Mouse (Mus musculus) hindbrain, embryonic 13.5 days (tissue): ENCODE measurements at regions not wholly inside any gene's neighbourhood (a gene's known extent, or its start where the extent isn't known, plus 50 kb on each side); places are given as distances from the start of the nearest gene placed in this dataset.
"Not testable (repeated sequence)": the region's sequence is repeated elsewhere in the genome, so short reads cannot be mapped to it uniquely, and the experiment has no call there.

Experiments
- ATAC-seq: fragments of 200-750 bp; cut with Nextera tagmentation; 2 replicates; pipeline ENCODE4 v1.8.0; 2017; ENCODE audit warnings: moderate TSS enrichment; ENCODE audit not compliant: low FRiP score
- H3K27ac ChIP-seq: fragments of 300-500 bp; sonication (generic); 2 replicates; pipeline ENCODE4 v1.5.1; 2015; ENCODE audit warnings: inconsistent platforms, mild to moderate bottlenecking, moderate library complexity
- H3K27me3 ChIP-seq: fragments of 300-500 bp; sonication (generic); 2 replicates; pipeline ENCODE4 v1.6.1; 2015; ENCODE audit warnings: mild to moderate bottlenecking, inconsistent platforms
- H3K36me3 ChIP-seq: fragments of 300-500 bp; sonication (generic); 2 replicates; pipeline ENCODE4 v1.6.1; 2015; ENCODE audit warnings: mild to moderate bottlenecking, inconsistent platforms
- H3K4me1 ChIP-seq: fragments of 300-500 bp; sonication (generic); replicated peaks from 2 replicates; pipeline ENCODE4 v1.6.1; 2015; ENCODE audit warnings: inconsistent platforms
- H3K4me2 ChIP-seq: fragments of 300-500 bp; sonication (generic); 2 replicates; pipeline ENCODE4 v1.6.1; 2015; ENCODE audit warnings: inconsistent platforms, mild to moderate bottlenecking, moderate library complexity
- H3K4me3 ChIP-seq: fragments of 300-500 bp; sonication (generic); 2 replicates; pipeline ENCODE4 v1.5.1; 2015; ENCODE audit warnings: mild to moderate bottlenecking, inconsistent platforms
- H3K9ac ChIP-seq: fragments of 300-500 bp; sonication (generic); 2 replicates; pipeline ENCODE4 v1.6.1; 2015; ENCODE audit warnings: mild to moderate bottlenecking, inconsistent platforms
- H3K9me3 ChIP-seq: fragments of 300-500 bp; sonication (generic); 2 replicates; pipeline ENCODE4 v1.6.1; 2016; ENCODE audit warnings: inconsistent platforms
- WGBS: fragments of 180-500 bp; shearing (Covaris S2); methylation state at CpG from one replicate; pipeline ENCODE4 v1.1.7; 2015; 5-methylcytosine and 5-hydroxymethylcytosine counted together

DNA sequence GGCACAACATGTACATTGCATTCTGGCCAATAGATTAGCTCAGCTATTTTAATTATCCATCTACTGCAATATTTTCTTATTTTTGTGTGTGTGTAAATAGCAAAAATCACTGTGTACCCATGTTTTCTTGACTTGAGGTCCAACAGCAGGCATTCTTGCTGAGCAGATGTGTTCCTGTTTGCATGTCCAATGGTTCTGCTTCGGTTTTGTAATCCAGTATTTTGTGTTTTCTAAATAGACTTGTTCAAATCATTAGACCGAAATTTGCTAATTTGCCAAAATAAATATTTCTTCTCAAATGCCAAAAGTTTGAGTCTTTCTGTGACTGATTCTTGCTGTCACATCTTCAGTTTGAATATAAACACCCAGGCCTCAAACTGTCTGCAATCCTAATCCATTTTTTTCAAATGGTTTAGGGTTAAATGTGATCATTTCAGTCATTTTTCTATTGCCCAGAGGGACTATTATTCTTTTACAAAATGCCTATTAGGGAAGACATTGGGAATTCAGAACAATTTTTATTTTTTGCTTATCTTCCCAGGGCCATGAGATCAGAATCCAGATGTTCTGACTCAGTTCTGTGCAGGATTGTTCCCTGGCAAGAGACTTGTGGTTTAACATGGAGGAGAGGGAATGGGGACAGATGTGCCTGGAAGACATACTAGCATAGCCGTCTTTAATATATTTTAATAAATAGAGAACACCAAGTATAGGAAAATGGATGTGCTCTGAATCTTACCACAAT is 341.3 kb upstream of the Adamts5 start:
- Histone ChIP-seq H3K9ac (no peak overlapping the region), H3K4me2 (no peak overlapping the region), H3K36me3 (no peaks in the 10 kb centered on the region), H3K27ac (no peak overlapping the region), H3K4me3 (no peak overlapping the region), H3K9me3 (no peaks in the 10 kb centered on the region), H3K27me3 (no peaks in the 10 kb centered on the region), H3K4me1 (no peaks in the 10 kb centered on the region)
- 87% methylated on average over 3 of the region's 3 CpGs for whole genome bisulfite sequencing
- no peak for ATAC-seq

DNA sequence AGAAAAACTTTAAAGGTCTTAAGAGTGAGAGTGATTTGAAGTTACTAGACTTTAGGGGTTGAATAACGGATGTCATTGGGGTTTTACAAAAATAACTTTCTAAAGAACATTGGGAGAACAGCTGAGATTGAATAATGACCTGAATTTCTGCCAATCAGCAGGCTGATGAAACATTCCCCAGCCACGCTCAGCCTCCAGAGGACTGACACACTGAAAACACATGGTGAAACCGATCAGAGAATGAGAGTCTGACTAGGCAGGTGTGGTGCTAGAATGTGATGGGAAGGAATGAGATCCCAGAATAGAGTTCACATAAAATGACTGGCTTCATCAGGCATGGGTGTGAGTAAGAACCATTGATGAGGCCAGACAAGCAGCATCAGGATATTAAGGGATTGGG is 321.4 kb upstream of the Adamts5 start:
- WGBS: 78% methylated on average over 3 of the region's 3 CpGs
- H3K4me3 ChIP-seq: no peak overlapping the region
- no peaks in the 10 kb centered on the region for H3K9me3 ChIP-seq
- H3K4me2 ChIP-seq: no peak overlapping the region
- H3K36me3 ChIP-seq: no peaks in the 10 kb centered on the region
- H3K9ac ChIP-seq: no peak overlapping the region
- H3K27me3 ChIP-seq: no peaks in the 10 kb centered on the region
- H3K4me1 ChIP-seq: no peaks in the 10 kb centered on the region
- H3K27ac ChIP-seq: no peak overlapping the region
- ATAC-seq: no peak

DNA sequence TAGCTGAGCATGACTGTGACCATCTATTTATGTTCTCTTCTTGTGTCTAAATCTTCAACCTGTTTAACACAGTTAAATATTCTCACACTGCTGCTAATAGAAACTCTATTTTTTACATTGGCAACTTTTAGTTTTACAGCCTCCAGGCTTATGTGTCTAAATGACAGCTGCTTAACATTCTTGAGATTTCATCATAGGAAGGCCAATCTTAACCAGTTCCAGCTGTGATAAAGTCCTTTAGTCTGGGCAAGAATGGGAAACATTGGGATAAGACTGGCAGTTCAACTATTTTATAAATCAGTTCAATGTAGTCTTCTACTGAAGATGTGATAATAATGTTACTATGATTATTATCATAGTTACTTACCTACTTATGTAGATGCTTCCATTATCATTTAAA is 308.9 kb upstream of the Adamts5 start:
- Histone ChIP-seq H3K4me2 (no peak overlapping the region), H3K27ac (no peak overlapping the region), H3K36me3 (no peaks in the 10 kb centered on the region), H3K4me3 (no peak overlapping the region), H3K9me3 (no peaks in the 10 kb centered on the region), H3K4me1 (no peaks in the 10 kb centered on the region), H3K27me3 (no peaks in the 10 kb centered on the region), H3K9ac (no peak overlapping the region)
- no peak for ATAC-seq

DNA sequence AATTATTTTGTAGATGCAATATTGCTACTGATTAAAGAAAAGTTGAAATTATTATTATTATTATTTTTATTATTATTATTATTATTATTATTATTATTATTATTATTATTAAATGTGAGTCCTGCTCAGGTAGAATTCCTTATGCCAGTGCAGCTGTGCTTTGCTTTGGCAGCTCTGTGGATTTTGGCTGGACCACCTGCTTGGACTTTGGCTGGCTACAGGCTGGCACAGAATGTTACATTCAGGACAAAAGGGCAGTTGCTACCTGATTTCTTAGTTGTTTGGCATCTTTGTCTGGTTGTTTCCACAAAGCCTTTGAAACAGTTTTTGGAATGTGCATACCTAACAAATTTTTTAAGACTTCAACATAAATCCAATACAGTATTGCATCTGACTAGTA is 307.7 kb upstream of the Adamts5 start:
- H3K4me2 ChIP-seq: no peak overlapping the region
- H3K27me3 ChIP-seq: no peaks in the 10 kb centered on the region
- no peaks in the 10 kb centered on the region for H3K4me1 ChIP-seq
- no peaks in the 10 kb centered on the region for H3K36me3 ChIP-seq
- no peak for ATAC-seq
- H3K9me3 ChIP-seq: no peaks in the 10 kb centered on the region
- no peak overlapping the region for H3K9ac ChIP-seq
- H3K27ac ChIP-seq: no peak overlapping the region
- no peak overlapping the region for H3K4me3 ChIP-seq

DNA sequence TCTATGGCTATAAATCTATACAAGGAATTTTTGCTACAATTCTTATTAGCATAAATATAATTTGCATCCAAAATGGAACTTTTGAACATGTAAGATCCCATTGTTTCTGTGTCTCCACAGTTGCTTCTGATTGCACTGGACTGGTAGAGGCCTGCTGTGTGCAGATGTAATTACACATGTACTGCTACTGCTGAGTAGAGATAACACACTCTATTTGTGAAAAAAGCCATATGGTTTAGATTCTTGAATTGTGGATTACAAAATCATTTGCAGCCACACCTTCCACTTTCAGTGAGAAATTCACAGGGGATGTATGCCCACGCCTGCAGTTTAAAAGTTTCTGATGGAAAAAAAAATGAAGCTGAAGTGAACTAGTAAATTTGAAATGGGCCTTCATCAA is 288.2 kb upstream of the Adamts5 start:
- no peaks in the 10 kb centered on the region for H3K36me3 ChIP-seq
- no peak for ATAC-seq
- no peaks in the 10 kb centered on the region for H3K9me3 ChIP-seq
- WGBS: 88% methylated on average over 1 of the region's 1 CpGs
- no peak overlapping the region for H3K9ac ChIP-seq
- H3K4me2 ChIP-seq: no peak overlapping the region
- H3K27me3 ChIP-seq: no peaks in the 10 kb centered on the region
- H3K4me1 ChIP-seq: no peaks in the 10 kb centered on the region
- no peak overlapping the region for H3K27ac ChIP-seq
- H3K4me3 ChIP-seq: no peak overlapping the region

DNA sequence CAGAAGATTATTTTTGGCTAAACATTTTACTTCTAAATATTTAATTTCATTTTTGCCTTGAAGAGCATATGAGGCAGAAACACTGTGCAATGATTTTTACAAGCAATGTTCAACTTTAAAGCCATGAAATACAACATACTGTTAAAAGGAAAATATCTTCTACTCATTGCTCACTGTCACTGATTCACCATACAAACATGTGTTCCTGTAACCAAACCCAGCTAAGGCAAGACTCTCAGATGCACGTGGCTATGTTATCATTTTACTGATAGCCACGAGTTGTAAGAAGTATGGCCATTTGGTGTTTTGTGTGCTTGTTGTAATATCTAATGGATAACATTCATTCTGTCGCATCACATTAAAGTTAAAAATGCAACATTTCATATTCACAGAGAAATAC is 287.3 kb upstream of the Adamts5 start:
- WGBS: 89% methylated on average over 3 of the region's 3 CpGs

DNA sequence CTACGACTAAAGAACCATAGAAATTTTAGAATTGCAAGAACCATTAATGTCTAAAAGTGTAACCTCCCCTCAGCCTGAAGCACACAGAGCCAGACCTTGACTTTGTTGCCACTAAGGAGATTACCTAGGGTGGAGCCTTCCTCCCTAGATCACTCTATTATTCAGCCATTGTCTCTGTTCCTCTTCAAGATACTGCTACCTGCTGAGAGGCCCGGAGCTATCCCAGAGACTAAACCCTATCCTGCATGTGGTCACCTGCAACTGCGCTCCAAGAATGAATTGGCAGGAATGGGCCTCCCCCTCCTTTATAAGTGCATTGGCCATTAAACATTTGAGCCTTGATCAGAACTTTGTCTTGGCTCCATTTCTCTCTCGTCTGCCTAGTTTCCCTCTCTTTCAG is 286.0 kb upstream of the Adamts5 start:
- H3K27ac ChIP-seq, H3K9me3 ChIP-seq, ATAC-seq, H3K27me3 ChIP-seq, H3K4me1 ChIP-seq, H3K9ac ChIP-seq, H3K4me2 ChIP-seq, H3K4me3 ChIP-seq, H3K36me3 ChIP-seq: not testable (repeated sequence)
- 69% methylated on average over 4 of the region's 4 CpGs for WGBS

More for the DNA sequence above, 287.3 kb upstream of the Adamts5 start:
- Histone ChIP-seq H3K36me3 (no peaks in the 10 kb centered on the region), H3K27ac (no peak overlapping the region), H3K4me3 (no peak overlapping the region), H3K9me3 (no peaks in the 10 kb centered on the region), H3K27me3 (no peaks in the 10 kb centered on the region), H3K4me2 (no peak overlapping the region), H3K9ac (no peak overlapping the region), H3K4me1 (no peaks in the 10 kb centered on the region)
- no peak for ATAC-seq

DNA sequence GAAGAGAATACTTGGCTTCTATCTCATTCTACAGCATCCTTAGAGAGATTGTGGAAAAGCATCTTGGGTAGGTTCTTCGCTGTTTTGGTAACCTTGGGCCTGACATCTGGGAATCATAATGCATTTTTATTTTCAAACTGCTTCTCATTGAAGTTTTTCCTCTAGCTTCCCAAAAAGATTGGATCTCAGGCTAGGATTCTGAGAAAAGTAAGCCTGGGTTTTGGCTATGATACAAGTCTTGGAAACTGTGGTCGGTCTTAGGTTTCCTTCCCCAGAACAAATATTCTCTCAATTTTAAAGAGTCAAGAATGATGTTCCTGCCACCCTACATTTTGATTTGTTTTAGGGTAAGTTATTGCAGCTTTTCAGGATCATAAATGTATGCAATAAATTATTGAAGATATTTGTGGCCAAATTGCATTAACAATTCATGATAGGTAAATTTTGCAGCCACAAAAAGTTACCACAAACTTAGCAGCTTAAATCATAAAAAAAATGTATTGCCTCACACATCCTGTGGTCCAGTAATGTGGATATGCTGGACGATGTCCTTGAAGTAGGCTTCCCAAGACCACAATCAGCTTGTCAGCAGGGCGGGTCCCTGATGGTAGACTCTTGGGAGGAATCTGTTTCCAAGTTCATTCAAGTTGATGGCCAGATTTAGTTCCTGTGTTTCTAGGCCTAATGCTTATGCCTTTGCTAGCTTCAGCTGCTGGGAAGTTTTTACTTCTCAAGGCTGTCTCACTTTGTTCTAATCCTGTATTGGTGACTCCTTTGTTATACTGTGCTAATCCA is 257.6 kb upstream of the Adamts5 start:
- no peaks in the 10 kb centered on the region for H3K4me1 ChIP-seq
- 86% methylated on average over 4 of the region's 4 CpGs for WGBS
- no peaks in the 10 kb centered on the region for H3K36me3 ChIP-seq
- H3K27me3 ChIP-seq: no peaks in the 10 kb centered on the region
- no peak overlapping the region for H3K4me3 ChIP-seq
- no peak overlapping the region for H3K4me2 ChIP-seq
- no peak overlapping the region for H3K27ac ChIP-seq
- ATAC-seq: no peak
- no peaks in the 10 kb centered on the region for H3K9me3 ChIP-seq
- no peak overlapping the region for H3K9ac ChIP-seq

DNA sequence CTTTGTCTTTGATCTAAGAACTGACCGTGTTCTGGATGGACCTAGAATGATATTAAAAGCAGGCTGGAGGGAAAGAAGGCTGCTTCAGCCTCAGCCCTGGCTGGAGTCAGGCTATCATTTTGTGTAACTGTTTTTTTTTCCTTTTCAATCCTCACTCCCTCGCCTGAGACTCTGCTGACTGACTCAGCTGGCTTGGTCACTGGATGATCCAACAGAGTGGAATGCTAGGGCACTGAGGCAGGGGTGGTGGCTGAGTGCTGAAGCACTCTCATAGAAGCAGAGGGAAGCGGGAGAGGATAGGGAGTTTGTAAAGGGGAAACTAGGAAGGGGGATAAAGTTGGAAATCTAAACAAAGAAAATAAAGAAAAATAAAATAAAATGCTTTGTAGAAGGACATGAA is 236.5 kb upstream of the Adamts5 start:
- no peaks in the 10 kb centered on the region for H3K27me3 ChIP-seq
- H3K9me3 ChIP-seq: no peaks in the 10 kb centered on the region
- no peak overlapping the region for H3K27ac ChIP-seq
- ATAC-seq: no peak
- WGBS: 75% methylated on average over 3 of the region's 3 CpGs
- no peak overlapping the region for H3K9ac ChIP-seq
- H3K36me3 ChIP-seq: no peaks in the 10 kb centered on the region
- H3K4me3 ChIP-seq: no peak overlapping the region
- no peaks in the 10 kb centered on the region for H3K4me1 ChIP-seq
- H3K4me2 ChIP-seq: no peak overlapping the region

DNA sequence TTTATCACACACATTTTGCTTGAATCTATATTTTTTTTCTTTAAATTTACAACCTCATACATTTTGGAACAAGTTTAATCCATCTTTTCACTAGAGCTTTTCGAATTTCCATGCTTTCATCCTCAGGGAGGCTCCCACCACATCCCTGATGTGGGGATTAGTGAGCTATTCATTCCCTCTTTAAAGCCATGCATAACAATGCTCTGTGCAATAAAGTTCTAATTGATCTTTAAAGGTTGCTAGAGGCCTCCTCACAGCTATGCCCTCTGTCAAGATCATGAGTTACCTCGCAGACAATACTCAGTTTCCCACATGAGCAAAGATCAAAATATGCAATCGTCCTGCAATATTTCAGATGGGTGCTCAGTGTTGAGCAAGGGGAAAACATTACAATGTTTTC is 234.5 kb upstream of the Adamts5 start:
- WGBS: 34% methylated on average over 3 of the region's 3 CpGs
- no peaks in the 10 kb centered on the region for H3K4me1 ChIP-seq
- no peaks in the 10 kb centered on the region for H3K9me3 ChIP-seq
- H3K9ac ChIP-seq: no peak overlapping the region
- ATAC-seq: no peak
- H3K36me3 ChIP-seq: no peaks in the 10 kb centered on the region
- H3K4me2 ChIP-seq: no peak overlapping the region
- no peaks in the 10 kb centered on the region for H3K27me3 ChIP-seq
- no peak overlapping the region for H3K27ac ChIP-seq
- no peak overlapping the region for H3K4me3 ChIP-seq

DNA sequence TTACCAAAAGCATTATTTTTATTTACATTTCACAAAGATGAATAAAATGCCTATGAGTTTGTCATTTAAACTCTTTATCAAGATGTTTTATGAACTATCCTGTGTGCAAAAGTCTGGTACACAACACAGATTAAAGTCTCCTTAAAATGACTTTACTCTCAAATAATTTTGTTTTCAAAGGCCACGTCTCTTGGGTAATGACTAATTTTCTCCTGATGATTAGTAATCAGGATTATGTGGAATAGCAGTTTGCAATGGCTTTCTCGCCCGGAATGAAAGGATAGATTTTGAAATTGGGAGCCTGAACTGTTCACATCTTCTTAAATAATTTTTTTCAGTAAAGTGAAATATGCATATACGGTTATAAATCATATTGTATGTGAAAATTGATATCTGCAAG is 225.8 kb upstream of the Adamts5 start:
- ATAC-seq: no peak
- Histone ChIP-seq H3K4me3 (no peak overlapping the region), H3K27me3 (no peaks in the 10 kb centered on the region), H3K9me3 (no peaks in the 10 kb centered on the region), H3K4me2 (no peak overlapping the region), H3K4me1 (no peaks in the 10 kb centered on the region), H3K27ac (no peak overlapping the region), H3K36me3 (no peaks in the 10 kb centered on the region), H3K9ac (no peak overlapping the region)
- WGBS: 92% methylated on average over 4 of the region's 4 CpGs

DNA sequence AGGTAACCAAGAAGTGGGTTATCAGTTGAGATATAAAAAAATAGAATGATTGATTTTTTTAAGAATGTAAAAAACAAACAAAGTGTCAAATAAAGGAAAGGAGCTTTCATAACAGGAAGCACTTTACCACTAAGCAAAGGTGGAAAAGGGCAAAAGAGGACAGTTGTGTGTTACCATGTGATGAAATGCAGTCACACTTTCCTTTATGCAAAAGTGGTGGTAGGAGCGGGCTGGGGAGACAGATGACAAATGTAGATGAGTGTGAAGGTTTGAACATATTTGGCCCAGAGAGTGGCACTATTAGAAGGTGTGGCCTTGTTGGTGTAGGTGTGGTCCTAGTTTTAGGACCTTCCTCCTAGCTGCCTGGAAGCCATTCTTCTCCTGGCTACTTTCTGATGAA is 222.6 kb upstream of the Adamts5 start:
- H3K36me3 ChIP-seq: no peaks in the 10 kb centered on the region

DNA sequence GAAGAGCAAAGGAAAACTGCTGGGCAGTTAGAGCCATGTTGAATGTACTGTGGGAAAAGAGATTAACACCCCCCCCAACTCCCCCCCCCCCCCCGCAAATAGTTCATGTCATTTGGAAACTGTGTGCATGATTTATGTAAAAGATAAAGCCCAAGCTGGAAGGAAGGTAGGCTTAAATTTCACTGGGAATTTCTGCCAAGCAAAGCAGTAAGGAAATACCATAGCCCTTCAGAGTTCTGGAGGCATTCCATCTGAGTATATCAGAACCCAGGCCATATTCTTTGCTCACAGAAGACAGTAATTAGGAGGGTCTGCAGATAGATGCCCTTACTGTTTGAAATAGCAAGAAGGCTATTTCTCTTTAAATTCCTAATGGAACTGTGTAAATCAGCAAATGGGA is 221.3 kb upstream of the Adamts5 start:
- Histone ChIP-seq H3K4me2 (no peak overlapping the region), H3K27me3 (no peaks in the 10 kb centered on the region), H3K36me3 (no peaks in the 10 kb centered on the region), H3K27ac (no peak overlapping the region), H3K4me1 (no peaks in the 10 kb centered on the region), H3K4me3 (no peak overlapping the region), H3K9ac (no peak overlapping the region), H3K9me3 (no peaks in the 10 kb centered on the region)
- no peak for ATAC-seq
- WGBS: 64% methylated on average over 1 of the region's 1 CpGs

More for the DNA sequence above, 222.6 kb upstream of the Adamts5 start:
- Histone ChIP-seq H3K27ac (no peak overlapping the region), H3K9me3 (no peaks in the 10 kb centered on the region), H3K27me3 (no peaks in the 10 kb centered on the region), H3K9ac (no peak overlapping the region), H3K4me2 (no peak overlapping the region), H3K4me3 (no peak overlapping the region), H3K4me1 (no peaks in the 10 kb centered on the region)
- no peak for ATAC-seq
- WGBS: 85% methylated on average over 1 of the region's 1 CpGs
